Mouse (Mus musculus): ENCODE results near the gene Zfp972.
"Not testable (repeated sequence)": the region's sequence is repeated elsewhere in the genome, so short reads cannot be mapped to it uniquely, and the experiment has no call there.

Gene Zfp972

DNA sequence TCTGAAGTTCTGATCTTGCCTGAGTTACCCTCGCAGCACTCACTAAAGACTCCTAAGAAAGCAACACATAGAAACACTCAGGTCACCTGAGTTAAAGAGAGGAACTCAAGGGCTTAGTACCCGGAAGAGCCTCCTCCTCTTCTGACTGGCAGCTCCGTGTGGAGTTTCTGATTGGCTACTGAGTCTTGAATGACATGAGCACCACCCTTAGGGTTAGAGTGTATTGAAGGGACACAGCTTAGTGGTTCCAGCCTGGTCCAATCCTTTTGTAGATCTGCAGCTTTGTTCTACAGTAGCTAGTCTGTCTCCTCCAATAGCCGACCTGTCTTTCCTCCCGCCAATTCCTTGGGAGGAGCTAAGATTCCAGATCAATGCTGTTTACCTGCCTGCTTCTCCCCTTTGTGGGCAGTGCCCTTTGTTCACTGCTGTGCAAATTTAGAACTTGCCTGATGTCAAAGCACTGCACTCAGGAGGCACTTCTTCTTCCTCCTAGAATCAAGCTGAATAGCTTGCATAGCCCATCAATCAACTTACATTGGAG, at the start of gene Zfp972:
Zfp972 (minus strand) TSS at position 51 of the 541 bp plus-strand sequence.
- DNase-seq (ENCODE audit: low read depth, low spot score): peak; percentile 83

GRCm38 (mm10) chr2:177974814-177975213, 49.4 kb upstream of the Zfp972 start:
- not testable (repeated sequence) for DNase-seq (ENCODE audit: low read depth, low spot score)

- peak; percentile 66 for DNase-seq (ENCODE audit: low read depth, low spot score)
Measured at GRCm38 (mm10) chr2:177957145-177957544, 31.7 kb upstream of the Zfp972 start, which contains the start of gene Gm14326. TSS of gene Gm14326 (minus strand) at chr2:177957297.

GRCm38 (mm10) chr2:177956734-177957133, 31.3 kb upstream of the Zfp972 start:
- not testable (repeated sequence) for DNase-seq (ENCODE audit: low read depth, low spot score)

- DNase-seq (ENCODE audit: low read depth, low spot score): not testable (repeated sequence)
Measured at GRCm38 (mm10) chr2:177903276-177903675, 22.1 kb downstream of the Zfp972 start.

GRCm38 (mm10) chr2:177898171-177898570, 27.2 kb downstream of the Zfp972 start:
- DNase-seq (ENCODE audit: low read depth, low spot score): not testable (repeated sequence)

DNA sequence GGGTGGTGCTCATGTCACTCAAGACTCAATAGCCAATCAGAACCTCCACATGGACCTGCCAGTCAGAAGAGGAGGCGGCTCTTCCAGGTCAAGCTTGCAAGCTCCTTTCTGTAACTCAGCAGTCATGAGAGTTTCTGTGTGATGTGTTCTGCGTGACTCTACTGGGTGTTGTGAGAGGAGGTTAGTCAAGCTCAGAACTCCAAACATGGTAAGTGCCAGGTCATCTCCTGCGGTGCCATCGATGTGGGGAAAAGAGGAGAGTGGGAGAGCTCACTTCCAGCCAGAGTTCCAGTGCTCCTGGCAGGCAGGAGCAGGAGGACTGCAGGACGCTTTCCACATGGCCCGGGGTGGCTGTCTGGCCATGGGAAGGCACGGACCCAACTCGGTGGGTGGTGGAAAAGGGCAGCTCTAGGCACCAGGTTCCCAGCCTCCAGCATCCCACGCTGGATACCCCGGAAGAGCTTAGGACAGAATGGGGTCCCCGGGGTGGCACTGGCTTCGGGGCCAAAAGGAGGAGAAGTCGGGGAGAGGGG, 28.3 kb downstream of the Zfp972 start, which contains the start of gene Gm14327:
Gm14327 (plus strand) TSS at position 51 of the 533 bp plus-strand sequence.
- not testable (repeated sequence) for DNase-seq (ENCODE audit: low read depth, low spot score)

DNA sequence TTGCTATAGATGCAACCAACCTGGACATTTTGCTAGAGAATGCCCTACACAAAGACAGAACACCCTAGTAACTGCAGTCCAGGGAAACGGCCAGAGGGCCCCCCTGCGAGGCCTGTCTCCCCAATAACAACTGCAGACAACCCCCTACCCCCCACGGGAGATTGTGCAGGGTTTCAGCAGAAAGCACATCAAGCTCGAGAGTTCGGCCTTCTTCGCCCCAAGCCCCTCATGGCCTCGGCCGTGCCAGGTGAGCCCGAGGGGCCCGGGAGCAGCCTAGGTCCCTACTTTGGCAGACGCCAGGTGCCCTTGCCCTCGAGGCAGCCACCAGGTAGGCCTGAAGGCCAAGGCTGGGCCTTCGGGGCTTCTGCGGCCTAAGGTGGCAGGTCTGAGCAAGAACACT, 37.7 kb downstream of the Zfp972 start:
- DNase-seq (ENCODE audit: low read depth, low spot score): not testable (repeated sequence)

DNA sequence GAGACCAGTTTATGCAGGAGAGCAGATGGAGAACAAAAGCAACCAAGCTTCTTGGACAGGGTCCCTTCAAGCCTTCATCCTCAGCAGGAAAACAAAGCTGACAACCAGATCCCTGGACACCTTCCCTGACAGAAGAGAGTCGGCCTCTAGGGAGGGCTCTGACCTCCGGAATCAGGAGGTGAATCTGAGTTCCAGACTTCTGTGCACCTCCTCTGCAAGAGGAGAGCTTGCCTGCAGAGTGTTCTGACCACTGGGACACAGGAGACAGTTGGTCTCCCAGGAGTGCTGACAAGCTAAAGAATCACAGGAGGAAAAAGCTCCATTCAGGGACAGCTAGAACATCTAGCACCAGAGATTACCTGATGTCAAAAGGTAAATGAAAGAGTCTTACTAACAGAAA, 63.2 kb downstream of the Zfp972 start:
- not testable (repeated sequence) for DNase-seq (ENCODE audit: low read depth, low spot score)

Data from R1 (cell line).